Mouse (Mus musculus) testis, postnatal 14 days (tissue): Measurements from ENCODE around the gene Slc44a3.
A peak's percentile ranks its signal among the peaks of the same experiment; 100 is the strongest.

Experiments
- DNase-seq: peaks from one replicate; pipeline ENCODE4 v3.0.0; 2021; ENCODE audit warnings: low spot score

Gene Slc44a3

GRCm38 (mm10) chr3:121458545-121459492, 73.4 kb downstream of the Slc44a3 start:
- no peak for DNase-seq

- no peak for DNase-seq
Measured at GRCm38 (mm10) chr3:121451404-121451803, 80.8 kb downstream of the Slc44a3 start.

GRCm38 (mm10) chr3:121449527-121449926, 82.7 kb downstream of the Slc44a3 start:
- DNase-seq, result no peak

- no peak for DNase-seq
Measured at GRCm38 (mm10) chr3:121448606-121449005, 83.6 kb downstream of the Slc44a3 start.

- no peak for DNase-seq
Measured at GRCm38 (mm10) chr3:121448029-121448468, 84.2 kb downstream of the Slc44a3 start.

- DNase-seq, result no peak
Measured at GRCm38 (mm10) chr3:121446454-121446853, 85.8 kb downstream of the Slc44a3 start.

- DNase-seq, result no peak
Measured at GRCm38 (mm10) chr3:121444414-121444813, 87.8 kb downstream of the Slc44a3 start.

GRCm38 (mm10) chr3:121443861-121444271, 88.3 kb downstream of the Slc44a3 start:
- no peak for DNase-seq

- DNase-seq, result no peak
Measured at GRCm38 (mm10) chr3:121442288-121442687, 89.9 kb downstream of the Slc44a3 start.

GRCm38 (mm10) chr3:121441504-121441903, 90.7 kb downstream of the Slc44a3 start:
- DNase-seq, result no peak

GRCm38 (mm10) chr3:121439623-121440161, 92.5 kb downstream of the Slc44a3 start:
- no peak for DNase-seq

- DNase-seq, result no peak
Measured at GRCm38 (mm10) chr3:121437996-121438395, 94.2 kb downstream of the Slc44a3 start.

GRCm38 (mm10) chr3:121437070-121437469, 95.1 kb downstream of the Slc44a3 start:
- no peak for DNase-seq

GRCm38 (mm10) chr3:121435296-121435695, 96.9 kb downstream of the Slc44a3 start:
- no peak for DNase-seq

GRCm38 (mm10) chr3:121433968-121434533, 98.2 kb downstream of the Slc44a3 start:
- no peak for DNase-seq

- DNase-seq, result no peak
Measured at GRCm38 (mm10) chr3:121433359-121433758, 98.8 kb downstream of the Slc44a3 start.

- DNase-seq, result no peak
Measured at GRCm38 (mm10) chr3:121430289-121430936, 101.8 kb downstream of the Slc44a3 start.

- no peak for DNase-seq
Measured at GRCm38 (mm10) chr3:121429469-121429868, 102.7 kb downstream of the Slc44a3 start.

GRCm38 (mm10) chr3:121428696-121429259, 103.4 kb downstream of the Slc44a3 start:
- no peak for DNase-seq

- DNase-seq, result no peak
Measured at GRCm38 (mm10) chr3:121428230-121428629, 104.0 kb downstream of the Slc44a3 start.

GRCm38 (mm10) chr3:121427520-121427908, 104.7 kb downstream of the Slc44a3 start:
- peak; percentile 64 for DNase-seq
